Mouse (Mus musculus) liver, adult 2 months (tissue): ENCODE data around the gene Tarsl2.

ENCODE experiments used
- CTCF ChIP-seq: fragments of 200-500 bp; IDR thresholded peaks from 2 replicates; pipeline ENCODE4 v1.5.1; 2011; ENCODE audit warnings: low read depth, low read length, control low read depth
- POLR2A ChIP-seq: fragments of 200-500 bp; IDR thresholded peaks from 2 replicates; pipeline ENCODE4 v1.6.1; 2011; ENCODE audit warnings: low read length, control low read depth; ENCODE audit not compliant: insufficient read depth; ENCODE audit errors: extremely low read depth

GRCm38 (mm10) chr7:65704818-65705242, 60.1 kb downstream of the Tarsl2 start:
- no peak for TF ChIP-seq POLR2A
- peak; percentile 90 for TF ChIP-seq CTCF
